Mouse (Mus musculus): ENCODE results near the gene Prss27. TPM values are rescaled to one million over a fixed set of nuclear protein-coding genes. Genes with fewer than 3 reads are reported as not detected.
A peak's percentile ranks its signal among the peaks of the same experiment; 100 is the strongest.

The Prss27 gene
- polyA plus RNA-seq (2016; fragmentation: Nextera tagmentation; extraction: Ambion mirVana) = 0.11 and 0.16 TPM in 2 replicates

GRCm38 (mm10) chr17:24037844-24038243 lies at the start of gene Prss27:
Prss27 (plus strand) TSS chr17:24038144.
- H3K27ac ChIP-seq = no peak within 1 kb of the TSS
- H3K4me3 ChIP-seq = no peak within 1 kb of the TSS
- WGBS = 80% methylated on average over 4 of the region's 4 CpGs
- H3K36me3 ChIP-seq (replicated peaks) = no peaks in the 10 kb centered on the region
- no peak for DNase-seq (ENCODE audit: extremely low spot score, low spot score)
- H3K9me3 ChIP-seq = no peaks in the 10 kb centered on the region
- no peaks in the 10 kb centered on the region for H3K4me1 ChIP-seq
- no peaks in the 10 kb centered on the region for H3K27me3 ChIP-seq (ENCODE audit: poor library complexity, severe bottlenecking)

- Histone ChIP-seq H3K9me3 (no peaks in the 10 kb centered on the region), H3K27ac (no peak overlapping the region), H3K27me3 (ENCODE audit: poor library complexity, severe bottlenecking) (peaks cover 17% of the 10 kb centered on the region), H3K36me3 (replicated peaks) (no peaks in the 10 kb centered on the region), H3K4me3 (no peak overlapping the region), H3K4me1 (peaks cover 34% of the 10 kb centered on the region)
- 59% methylated on average over 2 of the region's 2 CpGs for WGBS
- no peak for DNase-seq (ENCODE audit: extremely low spot score, low spot score)
Measured at GRCm38 (mm10) chr17:23989802-23990201, 48.1 kb upstream of the Prss27 start.

GRCm38 (mm10) chr17:23992789-23993553 lies 45.0 kb upstream of the Prss27 start:
- Histone ChIP-seq H3K27me3 (ENCODE audit: poor library complexity, severe bottlenecking) (peaks cover 11% of the 10 kb centered on the region), H3K27ac (peak overlapping the region; percentile 77), H3K36me3 (replicated peaks) (no peaks in the 10 kb centered on the region), H3K4me3 (peak overlapping the region; percentile 41), H3K9me3 (no peaks in the 10 kb centered on the region), H3K4me1 (peaks cover 37% of the 10 kb centered on the region)
- 71% methylated on average over 9 of the region's 9 CpGs for WGBS
- DNase-seq (ENCODE audit: extremely low spot score, low spot score) = no peak

- peaks cover 37% of the 10 kb centered on the region for H3K4me1 ChIP-seq
- H3K27me3 ChIP-seq (ENCODE audit: poor library complexity, severe bottlenecking) = peaks cover 9% of the 10 kb centered on the region
- WGBS = 10% methylated on average over 31 of the region's 31 CpGs
- H3K27ac ChIP-seq = peak overlapping the region; percentile 77
- peak; percentile 89 for DNase-seq (ENCODE audit: extremely low spot score, low spot score)
- peak overlapping the region; percentile 41 for H3K4me3 ChIP-seq
- no peaks in the 10 kb centered on the region for H3K9me3 ChIP-seq
- no peaks in the 10 kb centered on the region for H3K36me3 ChIP-seq (replicated peaks)
Measured at GRCm38 (mm10) chr17:23993559-23994428, 44.1 kb upstream of the Prss27 start.

- WGBS = 73% methylated on average over 7 of the region's 7 CpGs
- no peaks in the 10 kb centered on the region for H3K9me3 ChIP-seq
- no peaks in the 10 kb centered on the region for H3K36me3 ChIP-seq (replicated peaks)
- H3K27ac ChIP-seq = no peak overlapping the region
- peaks cover 9% of the 10 kb centered on the region for H3K27me3 ChIP-seq (ENCODE audit: poor library complexity, severe bottlenecking)
- no peak overlapping the region for H3K4me3 ChIP-seq
- no peak for DNase-seq (ENCODE audit: extremely low spot score, low spot score)
- H3K4me1 ChIP-seq = peaks cover 37% of the 10 kb centered on the region
Measured at GRCm38 (mm10) chr17:23994667-23995066, 43.3 kb upstream of the Prss27 start.

- no peak overlapping the region for H3K4me3 ChIP-seq
- no peaks in the 10 kb centered on the region for H3K9me3 ChIP-seq
- peaks cover 31% of the 10 kb centered on the region for H3K4me1 ChIP-seq
- H3K27ac ChIP-seq = no peak overlapping the region
- H3K36me3 ChIP-seq (replicated peaks) = no peaks in the 10 kb centered on the region
- 41% methylated on average over 1 of the region's 1 CpGs for WGBS
- DNase-seq (ENCODE audit: extremely low spot score, low spot score) = no peak
- H3K27me3 ChIP-seq (ENCODE audit: poor library complexity, severe bottlenecking) = peaks cover 9% of the 10 kb centered on the region
Measured at GRCm38 (mm10) chr17:23995421-23995820, 42.5 kb upstream of the Prss27 start.

DNA sequence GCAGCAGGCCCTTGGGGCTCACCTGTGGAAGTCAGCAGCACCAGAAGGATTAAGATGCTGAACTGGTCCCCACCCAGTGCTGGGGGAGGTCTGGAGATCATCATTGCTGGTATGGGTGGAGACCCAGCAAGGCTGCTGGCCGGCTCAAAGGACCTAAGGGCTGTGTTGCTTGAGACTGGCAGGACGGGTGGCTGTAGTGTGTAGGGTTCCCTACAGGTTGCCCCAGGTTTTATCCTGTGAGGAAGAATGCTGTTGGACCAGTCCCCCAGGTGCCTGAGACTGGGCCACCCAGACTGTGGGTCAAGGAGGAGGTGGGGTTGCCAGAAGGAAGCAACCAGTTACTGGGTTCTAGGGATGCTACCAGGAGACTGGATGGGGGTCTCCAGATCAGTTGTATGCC lies 40.0 kb upstream of the Prss27 start, which contains the start of gene Prss22:
Gene Prss22 (minus strand): TSS at position 200 of the 400 bp plus-strand sequence.
- no peaks in the 10 kb centered on the region for H3K9me3 ChIP-seq
- H3K4me1 ChIP-seq = peaks cover 23% of the 10 kb centered on the region
- H3K4me3 ChIP-seq = no peak within 1 kb of the TSS
- H3K36me3 ChIP-seq (replicated peaks) = no peaks in the 10 kb centered on the region
- H3K27ac ChIP-seq = no peak within 1 kb of the TSS; the same call in 1 of the 2 replicates
- 59% methylated on average over 2 of the region's 2 CpGs for WGBS
- H3K27me3 ChIP-seq (ENCODE audit: poor library complexity, severe bottlenecking) = peaks cover 9% of the 10 kb centered on the region
- no peak for DNase-seq (ENCODE audit: extremely low spot score, low spot score)

DNA sequence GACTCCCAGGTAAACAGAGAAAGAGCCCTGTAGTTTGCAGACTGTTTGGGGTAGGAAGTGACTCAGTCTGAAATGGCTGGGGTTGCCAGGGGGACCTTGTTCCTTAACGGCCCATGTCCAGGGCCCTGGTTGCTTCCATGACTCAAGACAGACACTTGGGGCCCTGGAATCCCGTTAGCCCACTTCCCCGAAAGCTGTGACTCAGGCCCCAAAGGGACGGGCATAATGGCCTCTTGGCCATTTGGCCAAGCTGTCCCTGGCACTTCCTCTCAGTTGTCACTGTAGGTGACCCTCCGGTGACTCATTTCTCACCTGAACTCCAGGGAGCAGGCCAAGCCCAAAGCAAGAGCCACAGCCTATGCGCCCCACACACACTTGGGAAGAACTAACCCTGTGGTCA lies 39.6 kb upstream of the Prss27 start:
- peaks cover 9% of the 10 kb centered on the region for H3K27me3 ChIP-seq (ENCODE audit: poor library complexity, severe bottlenecking)
- H3K27ac ChIP-seq = no peak overlapping the region
- H3K4me1 ChIP-seq = peaks cover 18% of the 10 kb centered on the region
- 85% methylated on average over 6 of the region's 6 CpGs for WGBS
- H3K36me3 ChIP-seq (replicated peaks) = no peaks in the 10 kb centered on the region
- no peaks in the 10 kb centered on the region for H3K9me3 ChIP-seq
- H3K4me3 ChIP-seq = no peak overlapping the region
- DNase-seq (ENCODE audit: extremely low spot score, low spot score) = no peak

DNA sequence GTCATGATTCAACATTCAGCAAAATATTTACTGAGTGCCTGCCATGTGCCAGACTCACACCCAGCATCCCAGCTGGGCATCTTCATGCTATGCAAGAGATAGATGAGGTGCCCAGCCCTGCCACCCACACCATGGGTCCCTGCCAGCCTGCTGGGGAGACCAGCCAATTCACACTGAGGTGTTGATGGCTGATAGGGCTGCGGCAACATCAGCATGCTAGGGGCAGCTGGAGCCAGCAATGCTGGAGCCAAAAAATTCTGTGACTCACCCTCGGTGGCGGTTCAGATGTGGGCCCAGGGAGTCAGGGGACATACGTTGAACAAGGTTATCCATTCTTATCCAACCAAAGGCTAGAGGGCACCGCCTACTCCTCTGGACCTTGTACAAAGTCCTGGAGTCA lies 37.5 kb upstream of the Prss27 start:
- Histone ChIP-seq H3K4me3 (no peak overlapping the region), H3K4me1 (peaks cover 12% of the 10 kb centered on the region), H3K36me3 (replicated peaks) (no peaks in the 10 kb centered on the region), H3K27me3 (ENCODE audit: poor library complexity, severe bottlenecking) (no peaks in the 10 kb centered on the region), H3K9me3 (no peaks in the 10 kb centered on the region), H3K27ac (no peak overlapping the region)
- no peak for DNase-seq (ENCODE audit: extremely low spot score, low spot score)
- 78% methylated on average over 5 of the region's 5 CpGs for WGBS

DNA sequence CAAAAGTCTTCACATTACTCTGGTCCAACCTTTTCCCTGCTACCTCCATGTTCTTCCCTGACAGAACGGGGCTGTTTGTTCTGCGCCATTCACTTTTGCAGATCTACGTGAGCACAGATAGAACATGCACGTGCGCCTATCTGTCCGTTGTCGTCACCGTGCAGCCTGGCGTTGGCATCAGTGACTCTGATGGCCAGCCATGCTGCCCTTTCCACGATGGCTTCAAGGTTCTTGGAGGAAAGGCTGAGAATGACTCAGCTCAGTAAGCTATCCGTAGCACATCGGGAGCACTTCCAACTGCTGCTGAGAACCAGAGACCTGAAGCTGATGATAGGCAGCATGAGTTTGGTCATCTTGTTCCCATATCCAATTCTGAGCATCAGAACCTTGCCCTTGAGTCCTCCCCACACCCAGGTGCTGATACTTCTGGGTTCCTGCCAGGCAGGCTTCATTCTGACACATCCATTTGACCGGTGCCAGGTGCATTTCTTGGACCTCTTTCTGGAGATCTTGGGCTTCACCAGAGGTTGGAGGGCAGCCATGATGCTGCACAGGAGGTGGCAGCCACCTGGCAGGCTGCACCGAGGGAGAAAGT lies 33.8 kb upstream of the Prss27 start:
- H3K4me3 ChIP-seq = no peak overlapping the region
- no peaks in the 10 kb centered on the region for H3K4me1 ChIP-seq
- no peak overlapping the region for H3K27ac ChIP-seq
- DNase-seq (ENCODE audit: extremely low spot score, low spot score) = no peak
- 95% methylated on average over 14 of the region's 14 CpGs for WGBS
- no peaks in the 10 kb centered on the region for H3K27me3 ChIP-seq (ENCODE audit: poor library complexity, severe bottlenecking)
- no peaks in the 10 kb centered on the region for H3K9me3 ChIP-seq
- H3K36me3 ChIP-seq (replicated peaks) = no peaks in the 10 kb centered on the region

DNA sequence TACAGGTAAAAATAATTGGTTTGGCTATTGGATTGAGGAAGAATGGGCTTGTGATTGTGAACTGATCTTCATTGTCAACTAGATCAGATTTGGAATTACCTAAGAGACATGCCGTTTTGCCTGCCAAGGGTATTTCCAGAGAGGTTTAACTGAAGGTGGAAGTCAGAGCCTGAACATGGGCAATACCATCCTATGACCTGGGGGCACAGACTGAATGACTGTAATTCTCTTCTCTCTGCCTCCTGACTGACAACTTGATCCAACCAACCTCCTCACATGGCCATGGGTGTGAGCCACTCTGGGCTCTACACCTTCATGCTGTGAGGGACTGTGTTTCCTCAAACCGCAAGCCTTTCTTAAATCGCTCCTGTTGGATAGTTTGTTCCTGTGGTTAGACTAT lies 32.9 kb upstream of the Prss27 start:
- Histone ChIP-seq H3K27ac (no peak overlapping the region), H3K4me1 (no peaks in the 10 kb centered on the region), H3K4me3 (no peak overlapping the region), H3K36me3 (replicated peaks) (no peaks in the 10 kb centered on the region), H3K9me3 (no peaks in the 10 kb centered on the region), H3K27me3 (ENCODE audit: poor library complexity, severe bottlenecking) (no peaks in the 10 kb centered on the region)
- no peak for DNase-seq (ENCODE audit: extremely low spot score, low spot score)
- WGBS = 98% methylated on average over 3 of the region's 3 CpGs

GRCm38 (mm10) chr17:24006930-24007329 lies 31.0 kb upstream of the Prss27 start:
- Histone ChIP-seq H3K9me3 (no peaks in the 10 kb centered on the region), H3K27ac (no peak overlapping the region), H3K27me3 (ENCODE audit: poor library complexity, severe bottlenecking) (no peaks in the 10 kb centered on the region), H3K4me1 (no peaks in the 10 kb centered on the region), H3K36me3 (replicated peaks) (no peaks in the 10 kb centered on the region), H3K4me3 (no peak overlapping the region)
- 46% methylated on average over 2 of the region's 2 CpGs for WGBS
- no peak for DNase-seq (ENCODE audit: extremely low spot score, low spot score)

Measured in forebrain, embryonic 10.5 days (tissue).